Comparison of ENCODE assay signal across 12 mouse cellular contexts in genomic region chr1:135170299-135170698, GRCm38 (mm10). TPM values are rescaled to one million over a fixed set of nuclear protein-coding genes. Genes with fewer than 3 reads are reported as not detected.
DNase-seq lines count a peak whose midpoint lies in the region; ATAC-seq and TF ChIP-seq lines count a peak whose summit lies in the region.
"Had no signal": no experiment of that assay in that cellular context is flagged by ENCODE, and none has a peak within 500 bp of the region (broad histone marks: within the 10 kb centered on the region; RNA-seq: fewer than 3 reads in every experiment).

No protein-coding gene starts in this region.

- 59% methylated on average over 10 of the region's 10 CpGs for WGBS in heart, embryonic 13.5 days
- WGBS in kidney, adult 2 months, result 61% methylated on average over 10 of the region's 10 CpGs

- DNase-seq in heart, adult 11 months, result no peak
- no peak for DNase-seq in kidney, adult 2 months
- no peak for DNase-seq in kidney, adult 9 months
- DNase-seq in testis, postnatal 14 days (ENCODE audit: low spot score), result no peak
- no peak for DNase-seq in ovary, postnatal 10 days (ENCODE audit: low spot score)
- DNase-seq: cerebellum, adult 11 months; thymus, postnatal 14 days had no signal

- H3K36me3 ChIP-seq in heart, embryonic 13.5 days, result no peaks in the 10 kb centered on the region
- no peaks in the 10 kb centered on the region for H3K36me3 ChIP-seq in kidney, adult 2 months (ENCODE audit: control insufficient read depth, insufficient read depth, low read length)
- no peaks in the 10 kb centered on the region for H3K36me3 ChIP-seq in testis, adult 2 months (ENCODE audit: control insufficient read depth, insufficient read depth, low read length)
- H3K36me3 ChIP-seq: embryonic facial prominence, embryonic 12.5 days; limb, embryonic 13.5 days; midbrain, embryonic 13.5 days had no signal

- H3K9me3 ChIP-seq in heart, embryonic 13.5 days, result no peaks in the 10 kb centered on the region
- H3K9me3 ChIP-seq: embryonic facial prominence, embryonic 12.5 days; limb, embryonic 13.5 days; midbrain, embryonic 13.5 days had no signal

- ATAC-seq in heart, embryonic 13.5 days (ENCODE audit: extremely low read depth, insufficient number of reproducible peaks, low FRiP score, low TSS enrichment), result no peak
- ATAC-seq: midbrain, embryonic 13.5 days had no signal

- TF ChIP-seq POLR2A in kidney, adult 2 months (IDR thresholded peaks at IDR 0.05; ENCODE audit: low read depth, low read length), result no peak
- no peak for TF ChIP-seq POLR2A in testis, adult 2 months (IDR thresholded peaks at IDR 0.05; ENCODE audit: control insufficient read depth, low read depth, low read length)

- peak overlapping the region; percentile 44 for H3K27ac ChIP-seq in heart, embryonic 13.5 days (replicated peaks)
- peak overlapping the region; percentile 43 for H3K27ac ChIP-seq in kidney, adult 2 months (ENCODE audit: insufficient read depth, low read depth, low read length)
- H3K27ac ChIP-seq in testis, adult 2 months (ENCODE audit: control insufficient read depth, insufficient read depth, low read depth, low read length), result peak overlapping the region; percentile 52; the same call in 1 of the 2 replicates
- H3K27ac ChIP-seq: embryonic facial prominence, embryonic 12.5 days; limb, embryonic 13.5 days; midbrain, embryonic 13.5 days had no signal

- H3K4me1 ChIP-seq in heart, embryonic 13.5 days, result peaks cover 12% of the 10 kb centered on the region
- peaks cover 14% of the 10 kb centered on the region; the same call in 1 of the 2 replicates for H3K4me1 ChIP-seq in kidney, adult 2 months (ENCODE audit: control insufficient read depth, insufficient read depth, low read length)
- H3K4me1 ChIP-seq in testis, adult 2 months (ENCODE audit: control insufficient read depth, insufficient read depth, low read length), result peaks cover 6% of the 10 kb centered on the region
- H3K4me1 ChIP-seq: embryonic facial prominence, embryonic 12.5 days; limb, embryonic 13.5 days; midbrain, embryonic 13.5 days had no signal

- no peak for TF ChIP-seq CTCF in kidney, adult 2 months (conservative IDR thresholded peaks at IDR 0.05; ENCODE audit: insufficient read depth, insufficient read length, low read depth, low read length)
- no peak for TF ChIP-seq CTCF in testis, adult 2 months (IDR thresholded peaks at IDR 0.05; ENCODE audit: control insufficient read depth, insufficient read depth, insufficient replicate concordance, low read depth, low read length)

- H3K4me2 ChIP-seq in heart, embryonic 13.5 days, result peak overlapping the region; percentile 43
- H3K4me2 ChIP-seq: embryonic facial prominence, embryonic 12.5 days; limb, embryonic 13.5 days; midbrain, embryonic 13.5 days had no signal

- H3K9ac ChIP-seq in heart, embryonic 13.5 days, result 0 out of 2 replicates have a peak overlapping the region, but pooled peaks have one; percentile 20
- H3K9ac ChIP-seq: embryonic facial prominence, embryonic 12.5 days; limb, embryonic 13.5 days; midbrain, embryonic 13.5 days had no signal

- H3K4me3 ChIP-seq in heart, embryonic 13.5 days, result no peak overlapping the region
- no peak overlapping the region for H3K4me3 ChIP-seq in kidney, adult 2 months (ENCODE audit: insufficient read depth, low read depth, low read length)
- no peak overlapping the region; the same call in 1 of the 2 replicates for H3K4me3 ChIP-seq in testis, adult 2 months (ENCODE audit: control insufficient read depth, low read depth, low read length)
- H3K4me3 ChIP-seq: embryonic facial prominence, embryonic 12.5 days; limb, embryonic 13.5 days; midbrain, embryonic 13.5 days had no signal

- peaks cover 78% of the 10 kb centered on the region for H3K27me3 ChIP-seq in heart, embryonic 13.5 days (replicated peaks)
- H3K27me3 ChIP-seq in kidney, adult 2 months (replicated peaks; ENCODE audit: control insufficient read depth, insufficient read depth, low read length), result no peaks in the 10 kb centered on the region
- H3K27me3 ChIP-seq in testis, adult 2 months (ENCODE audit: control insufficient read depth, insufficient read depth, low read length), result no peaks in the 10 kb centered on the region
- H3K27me3 ChIP-seq: embryonic facial prominence, embryonic 12.5 days; limb, embryonic 13.5 days; midbrain, embryonic 13.5 days had no signal

RNA-seq across cellular contexts. Expression of gene Gpr37l1, which starts 2.8 kb away (rescaled TPM):
- polyA plus RNA-seq in heart, embryonic 13.5 days (2015; fragmentation: Nextera tagmentation; extraction: Ambion mirVana), result not detected in 2 replicates
- polyA plus RNA-seq in kidney, adult 2 months (2012; rRNA removed), result 0.75 and 0.98 TPM in 2 replicates
- 0.07 TPM in 1 of 2 replicates, not detected in the other for polyA plus RNA-seq in testis, adult 2 months (2012; rRNA removed)
- polyA plus RNA-seq: embryonic facial prominence, embryonic 12.5 days had no signal

RNA-seq across cellular contexts. Expression of gene Arl8a, which starts 23.7 kb away (rescaled TPM):
- polyA plus RNA-seq in heart, embryonic 13.5 days (2015; fragmentation: Nextera tagmentation; extraction: Ambion mirVana), result 33.3 and 33.9 TPM in 2 replicates
- 95.2 and 107 TPM in 2 replicates for polyA plus RNA-seq in kidney, adult 2 months (2012; rRNA removed)
- 16.9 and 20.6 TPM in 2 replicates for polyA plus RNA-seq in testis, adult 2 months (2012; rRNA removed)

RNA-seq across cellular contexts. Expression of gene Ptpn7, which starts 37.8 kb away (rescaled TPM):
- polyA plus RNA-seq in heart, embryonic 13.5 days (2015; fragmentation: Nextera tagmentation; extraction: Ambion mirVana), result 1.2 and 1.4 TPM in 2 replicates
- 0.73 and 2.5 TPM in 2 replicates for polyA plus RNA-seq in kidney, adult 2 months (2012; rRNA removed)
- 2.6 TPM in 2 replicates for polyA plus RNA-seq in testis, adult 2 months (2012; rRNA removed)
